In the genomic region with DNA sequence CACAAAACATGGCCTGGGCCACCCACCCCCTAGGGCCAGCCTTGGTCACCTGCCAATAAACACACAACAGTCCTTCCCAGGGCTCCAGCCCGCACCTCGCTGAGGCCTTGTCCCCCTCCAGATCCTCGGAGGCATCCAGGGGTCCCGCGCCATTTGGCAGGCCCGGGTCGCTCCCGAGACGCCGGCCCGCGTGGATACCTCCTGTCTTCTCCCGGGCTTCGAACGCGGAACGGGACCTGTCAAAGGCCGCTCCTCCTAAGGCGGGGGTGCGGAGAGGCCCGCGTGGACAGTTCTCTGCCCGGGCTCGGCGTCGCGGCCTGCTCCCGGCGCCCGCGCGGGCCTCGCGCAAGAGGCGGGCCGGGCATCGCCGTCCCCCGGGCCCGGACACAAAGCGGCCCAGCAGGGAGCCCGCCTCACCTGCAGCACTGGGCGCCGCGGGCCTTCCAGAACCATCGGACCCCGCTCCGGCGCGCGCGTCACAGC, we compare ENCODE assay signal across 8 mouse cellular contexts. TPM values are rescaled to one million over a fixed set of nuclear protein-coding genes. Genes with fewer than 3 reads are reported as not detected.
DNase-seq lines count a peak whose midpoint lies in the region; ATAC-seq and TF ChIP-seq lines count a peak whose summit lies in the region.

No protein-coding gene starts in this region.

- H3K4me1 ChIP-seq in embryonic facial prominence, embryonic 13.5 days, result peaks cover 36% of the 10 kb centered on the region
- peaks cover 20% of the 10 kb centered on the region for H3K4me1 ChIP-seq in heart, postnatal 0 days (ENCODE audit: control insufficient read depth, insufficient read depth)
- peaks cover 34% of the 10 kb centered on the region for H3K4me1 ChIP-seq in limb, embryonic 12.5 days (replicated peaks)
- H3K4me1 ChIP-seq in midbrain, embryonic 15.5 days, result peaks cover 39% of the 10 kb centered on the region

- DNase-seq in layer of hippocampus, adult 2 months (ENCODE audit: low spot score in 2 of 2), result peak in 1 of 2 experiments; percentile 35
- no peak for DNase-seq in layer of hippocampus, adult 9-10 months (ENCODE audit: low spot score)
- peak; percentile 31 for DNase-seq in MN1 (ENCODE audit: low spot score)
- no peak for DNase-seq in heart, postnatal 0 days (ENCODE audit: low spot score)
- DNase-seq in adipocyte (ENCODE audit: low spot score), result no peak

- TF ChIP-seq CTCF in layer of hippocampus, adult 2 months (conservative IDR thresholded peaks at IDR 0.05), result no peak
- TF ChIP-seq CTCF in heart, postnatal 0 days (IDR thresholded peaks at IDR 0.05; ENCODE audit: low read depth), result no peak

- no peaks in the 10 kb centered on the region for H3K27me3 ChIP-seq in embryonic facial prominence, embryonic 13.5 days
- no peaks in the 10 kb centered on the region for H3K27me3 ChIP-seq in heart, postnatal 0 days (ENCODE audit: control insufficient read depth, insufficient read depth, low read length)
- H3K27me3 ChIP-seq in limb, embryonic 12.5 days, result no peaks in the 10 kb centered on the region
- H3K27me3 ChIP-seq in midbrain, embryonic 15.5 days (replicated peaks), result no peaks in the 10 kb centered on the region

- peaks cover 8% of the 10 kb centered on the region; the same call in 1 of the 2 replicates for H3K36me3 ChIP-seq in embryonic facial prominence, embryonic 13.5 days
- H3K36me3 ChIP-seq in heart, postnatal 0 days (replicated peaks; ENCODE audit: control insufficient read depth, insufficient read depth, low read length), result no peaks in the 10 kb centered on the region
- peaks cover 13% of the 10 kb centered on the region for H3K36me3 ChIP-seq in limb, embryonic 12.5 days
- H3K36me3 ChIP-seq in midbrain, embryonic 15.5 days (replicated peaks), result no peaks in the 10 kb centered on the region

- WGBS in embryonic facial prominence, embryonic 13.5 days, result under 1% methylated on average over 45 of the region's 52 CpGs
- WGBS in heart, postnatal 0 days, result under 1% methylated on average over 46 of the region's 52 CpGs
- under 1% methylated on average over 52 of the region's 52 CpGs for WGBS in limb, embryonic 12.5 days
- WGBS in midbrain, embryonic 15.5 days, result under 1% methylated on average over 52 of the region's 52 CpGs

- peak overlapping the region; percentile 94 for H3K4me2 ChIP-seq in embryonic facial prominence, embryonic 13.5 days
- peak overlapping the region; percentile 84 for H3K4me2 ChIP-seq in heart, postnatal 0 days (ENCODE audit: low read depth, low read length)
- H3K4me2 ChIP-seq in limb, embryonic 12.5 days, result peak overlapping the region; percentile 92
- peak overlapping the region; percentile 64 for H3K4me2 ChIP-seq in midbrain, embryonic 15.5 days

- peak overlapping the region; percentile 95 for H3K4me3 ChIP-seq in layer of hippocampus, adult 2 months
- H3K4me3 ChIP-seq in embryonic facial prominence, embryonic 13.5 days, result peak overlapping the region; percentile 94
- H3K4me3 ChIP-seq in heart, postnatal 0 days (ENCODE audit: low read depth, low read length), result peak overlapping the region; percentile 82
- peak overlapping the region; percentile 97 for H3K4me3 ChIP-seq in limb, embryonic 12.5 days (replicated peaks)
- H3K4me3 ChIP-seq in midbrain, embryonic 15.5 days, result peak overlapping the region; percentile 79

- H3K27ac ChIP-seq in layer of hippocampus, adult 2 months, result peak overlapping the region; percentile 95
- H3K27ac ChIP-seq in embryonic facial prominence, embryonic 13.5 days, result peak overlapping the region; percentile 95
- peak overlapping the region; percentile 86 for H3K27ac ChIP-seq in heart, postnatal 0 days (ENCODE audit: low read depth)
- H3K27ac ChIP-seq in limb, embryonic 12.5 days, result peak overlapping the region; percentile 92
- peak overlapping the region; percentile 91 for H3K27ac ChIP-seq in midbrain, embryonic 15.5 days

- TF ChIP-seq EP300 in heart, postnatal 0 days (IDR thresholded peaks at IDR 0.05; ENCODE audit: low read depth), result no peak

- no peaks in the 10 kb centered on the region for H3K9me3 ChIP-seq in embryonic facial prominence, embryonic 13.5 days
- H3K9me3 ChIP-seq in heart, postnatal 0 days (replicated peaks; ENCODE audit: control insufficient read depth, low read length), result no peaks in the 10 kb centered on the region
- H3K9me3 ChIP-seq in limb, embryonic 12.5 days, result no peaks in the 10 kb centered on the region
- H3K9me3 ChIP-seq in midbrain, embryonic 15.5 days, result no peaks in the 10 kb centered on the region

- 0 out of 2 replicates have a peak, but pooled peaks have one; percentile 17 for ATAC-seq in embryonic facial prominence, embryonic 13.5 days (ENCODE audit: insufficient number of reproducible peaks, insufficient read depth, low FRiP score, low TSS enrichment, low read depth)
- peak; percentile 32 for ATAC-seq in heart, postnatal 0 days (ENCODE audit: insufficient read depth, low read depth)
- ATAC-seq in limb, embryonic 12.5 days (ENCODE audit: insufficient number of reproducible peaks, insufficient read depth, low FRiP score, low TSS enrichment, low read depth), result peak; percentile 32
- no peak; the same call in 1 of the 2 replicates for ATAC-seq in midbrain, embryonic 15.5 days (replicated peaks)

- peak overlapping the region; percentile 98 for H3K9ac ChIP-seq in embryonic facial prominence, embryonic 13.5 days
- H3K9ac ChIP-seq in heart, postnatal 0 days (replicated peaks; ENCODE audit: low read depth, low read length), result peak overlapping the region; percentile 87
- H3K9ac ChIP-seq in limb, embryonic 12.5 days (replicated peaks), result peak overlapping the region; percentile 94
- peak overlapping the region; percentile 89 for H3K9ac ChIP-seq in midbrain, embryonic 15.5 days

RNA-seq across cellular contexts. Expression of a gene that starts 0.4 kb away (rescaled TPM):
- total RNA-seq in layer of hippocampus, adult 2 months (2021), result 10 to 100 TPM; 43.7 to 47.1 TPM
- 45.1 and 47.2 TPM in 2 replicates for polyA plus RNA-seq in embryonic facial prominence, embryonic 13.5 days (2015; fragmentation: Nextera tagmentation; extraction: Ambion mirVana)
- 17.4 and 32.1 TPM in 2 replicates for total RNA-seq in heart, postnatal 0 days (2014; rRNA removed; ENCODE audit: low replicate concordance)
- polyA plus RNA-seq in heart, postnatal 0 days (2015; fragmentation: Nextera tagmentation; extraction: Ambion mirVana), result 12.3 and 14.3 TPM in 2 replicates
- polyA plus RNA-seq in limb, embryonic 12.5 days (2016; fragmentation: Nextera tagmentation; extraction: Ambion mirVana), result 56.2 and 57.6 TPM in 2 replicates
- 42.1 and 44.0 TPM in 2 replicates for polyA plus RNA-seq in midbrain, embryonic 15.5 days (2015; fragmentation: Nextera tagmentation; extraction: Ambion mirVana)
